Mouse (Mus musculus) gonadal fat pad, adult 2 months (tissue): ENCODE measurements around the gene Plekho2. TPM values are rescaled to one million over a fixed set of nuclear protein-coding genes. Genes with fewer than 3 reads are reported as not detected.

Experiments
- DNase-seq: peaks from one replicate; pipeline ENCODE4 v3.0.0-alpha.2; 2012; ENCODE audit warnings: low read depth
- polyA plus RNA-seq: library from polyadenylated mRNA; depleted of rRNA; stranded (reverse); fragments of >200 nt; gene quantifications from 2 replicates; pipeline ENCODE4 v1.2.3, GENCODE M21; 2012

Plekho2 gene
- polyA plus RNA-seq, 1 experiment = 23.6 TPM

GRCm38 (mm10) chr9:65552711-65553110 lies 27.1 kb downstream of the Plekho2 start:
- no peak for DNase-seq

- no peak for DNase-seq
Observed at GRCm38 (mm10) chr9:65552141-65552540, 27.7 kb downstream of the Plekho2 start.

GRCm38 (mm10) chr9:65551035-65551434 lies 28.8 kb downstream of the Plekho2 start:
- no peak for DNase-seq

GRCm38 (mm10) chr9:65550079-65550831 lies 29.6 kb downstream of the Plekho2 start:
- no peak for DNase-seq

GRCm38 (mm10) chr9:65549643-65550042 lies 30.2 kb downstream of the Plekho2 start:
- DNase-seq = no peak

- no peak for DNase-seq
Observed at GRCm38 (mm10) chr9:65549139-65549538, 30.7 kb downstream of the Plekho2 start.

- no peak for DNase-seq
Observed at GRCm38 (mm10) chr9:65548311-65548710, 31.5 kb downstream of the Plekho2 start.

- DNase-seq = no peak
Observed at GRCm38 (mm10) chr9:65547844-65548243, 32.0 kb downstream of the Plekho2 start.

- no peak for DNase-seq
Observed at GRCm38 (mm10) chr9:65547111-65547510, 32.7 kb downstream of the Plekho2 start.

GRCm38 (mm10) chr9:65546413-65546695 lies 33.5 kb downstream of the Plekho2 start:
- DNase-seq = no peak

- no peak for DNase-seq
Observed at GRCm38 (mm10) chr9:65545635-65546412, 34.0 kb downstream of the Plekho2 start.

GRCm38 (mm10) chr9:65542111-65542524 lies 37.7 kb downstream of the Plekho2 start:
- DNase-seq = no peak

GRCm38 (mm10) chr9:65541126-65542068 lies 38.4 kb downstream of the Plekho2 start:
- no peak for DNase-seq

GRCm38 (mm10) chr9:65539697-65540096 lies 40.1 kb downstream of the Plekho2 start:
- DNase-seq = no peak

GRCm38 (mm10) chr9:65537901-65538630 lies 41.8 kb downstream of the Plekho2 start:
- no peak for DNase-seq

GRCm38 (mm10) chr9:65536491-65536890 lies 43.3 kb downstream of the Plekho2 start:
- no peak for DNase-seq

- DNase-seq = no peak
Observed at GRCm38 (mm10) chr9:65535789-65536469, 43.9 kb downstream of the Plekho2 start.

GRCm38 (mm10) chr9:65535191-65535722 lies 44.6 kb downstream of the Plekho2 start:
- no peak for DNase-seq

GRCm38 (mm10) chr9:65534111-65534510 lies 45.7 kb downstream of the Plekho2 start:
- no peak for DNase-seq

GRCm38 (mm10) chr9:65532986-65533385 lies 46.9 kb downstream of the Plekho2 start:
- DNase-seq = no peak

- DNase-seq = no peak
Observed at GRCm38 (mm10) chr9:65531283-65531682, 48.6 kb downstream of the Plekho2 start.
